Mouse (Mus musculus): ENCODE measurements around the gene Ccl3. TPM values are rescaled to one million over a fixed set of nuclear protein-coding genes. Genes with fewer than 3 reads are reported as not detected.
A peak's percentile ranks its signal among the peaks of the same experiment; 100 is the strongest.

The Ccl3 gene
- 0.68 TPM in 1 of 2 replicates, not detected in the other for polyA plus RNA-seq (2011; ENCODE audit: insufficient read length, low read depth, missing spikeins)

- Histone ChIP-seq H3K27ac (ENCODE audit: insufficient read depth, low read length) (no peak within 1 kb of the TSS), H3K4me1 (ENCODE audit: control insufficient read depth, insufficient read depth, low read length) (no peaks in the 10 kb centered on the region), H3K4me3 (ENCODE audit: insufficient read depth, low read length) (no peak within 1 kb of the TSS)
- no peak for TF ChIP-seq POLR2A (IDR thresholded peaks at IDR 0.05; ENCODE audit: low read depth, low read length)
- TF ChIP-seq CTCF (IDR thresholded peaks at IDR 0.05; ENCODE audit: borderline replicate concordance, insufficient read depth, low read length) = no peak
Measured at GRCm38 (mm10) chr11:83649305-83649841, at the start of gene Ccl3. TSS of gene Ccl3 (minus strand) at chr11:83649355.

- TF ChIP-seq POLR2A (IDR thresholded peaks at IDR 0.05; ENCODE audit: low read depth, low read length) (no peak), CTCF (IDR thresholded peaks at IDR 0.05; ENCODE audit: borderline replicate concordance, insufficient read depth, low read length) (no peak)
- Histone ChIP-seq H3K27ac (ENCODE audit: insufficient read depth, low read length) (no peak overlapping the region), H3K4me3 (ENCODE audit: insufficient read depth, low read length) (no peak overlapping the region), H3K4me1 (ENCODE audit: control insufficient read depth, insufficient read depth, low read length) (peaks cover 6% of the 10 kb centered on the region; the same call in 1 of the 2 replicates)
Measured at GRCm38 (mm10) chr11:83692008-83692407, 42.9 kb upstream of the Ccl3 start.

- no peak for TF ChIP-seq POLR2A (IDR thresholded peaks at IDR 0.05; ENCODE audit: low read depth, low read length)
- peaks cover 6% of the 10 kb centered on the region; the same call in 1 of the 2 replicates for H3K4me1 ChIP-seq (ENCODE audit: control insufficient read depth, insufficient read depth, low read length)
- H3K27ac ChIP-seq (ENCODE audit: insufficient read depth, low read length) = peak overlapping the region; percentile 41; the same call in 1 of the 2 replicates
- no peak overlapping the region for H3K4me3 ChIP-seq (ENCODE audit: insufficient read depth, low read length)
Measured at GRCm38 (mm10) chr11:83689918-83690317, 40.8 kb upstream of the Ccl3 start.

GRCm38 (mm10) chr11:83675665-83676064, 26.5 kb upstream of the Ccl3 start:
- no peak overlapping the region for H3K27ac ChIP-seq (ENCODE audit: insufficient read depth, low read length)
- no peak for TF ChIP-seq CTCF (IDR thresholded peaks at IDR 0.05; ENCODE audit: borderline replicate concordance, insufficient read depth, low read length)
- no peak for TF ChIP-seq POLR2A (IDR thresholded peaks at IDR 0.05; ENCODE audit: low read depth, low read length)
- H3K4me3 ChIP-seq (ENCODE audit: insufficient read depth, low read length) = no peak overlapping the region
- no peaks in the 10 kb centered on the region; the same call in 1 of the 2 replicates for H3K4me1 ChIP-seq (ENCODE audit: control insufficient read depth, insufficient read depth, low read length)

GRCm38 (mm10) chr11:83671743-83672142, 22.6 kb upstream of the Ccl3 start:
- Histone ChIP-seq H3K4me1 (ENCODE audit: control insufficient read depth, insufficient read depth, low read length) (no peaks in the 10 kb centered on the region; the same call in 1 of the 2 replicates), H3K4me3 (ENCODE audit: insufficient read depth, low read length) (no peak overlapping the region), H3K27ac (ENCODE audit: insufficient read depth, low read length) (no peak overlapping the region)
- no peak for TF ChIP-seq CTCF (IDR thresholded peaks at IDR 0.05; ENCODE audit: borderline replicate concordance, insufficient read depth, low read length)
- TF ChIP-seq POLR2A (IDR thresholded peaks at IDR 0.05; ENCODE audit: low read depth, low read length) = no peak

- Histone ChIP-seq H3K4me3 (ENCODE audit: insufficient read depth, low read length) (no peak overlapping the region), H3K27ac (ENCODE audit: insufficient read depth, low read length) (no peak overlapping the region), H3K4me1 (ENCODE audit: control insufficient read depth, insufficient read depth, low read length) (no peaks in the 10 kb centered on the region)
- TF ChIP-seq POLR2A (IDR thresholded peaks at IDR 0.05; ENCODE audit: low read depth, low read length) (no peak), CTCF (IDR thresholded peaks at IDR 0.05; ENCODE audit: borderline replicate concordance, insufficient read depth, low read length) (no peak)
Measured at GRCm38 (mm10) chr11:83663532-83663931, 14.4 kb upstream of the Ccl3 start.

GRCm38 (mm10) chr11:83662204-83662603, 13.0 kb upstream of the Ccl3 start, which contains the start of gene Ccl4:
TSS of gene Ccl4 (plus strand) at chr11:83662584.
- TF ChIP-seq CTCF (IDR thresholded peaks at IDR 0.05; ENCODE audit: borderline replicate concordance, insufficient read depth, low read length) = no peak
- no peak for TF ChIP-seq POLR2A (IDR thresholded peaks at IDR 0.05; ENCODE audit: low read depth, low read length)
- H3K4me3 ChIP-seq (ENCODE audit: insufficient read depth, low read length) = no peak within 1 kb of the TSS
- H3K27ac ChIP-seq (ENCODE audit: insufficient read depth, low read length) = no peak within 1 kb of the TSS
- H3K4me1 ChIP-seq (ENCODE audit: control insufficient read depth, insufficient read depth, low read length) = no peaks in the 10 kb centered on the region

GRCm38 (mm10) chr11:83658797-83659196, 9.6 kb upstream of the Ccl3 start:
- Histone ChIP-seq H3K4me3 (ENCODE audit: insufficient read depth, low read length) (no peak overlapping the region), H3K27ac (ENCODE audit: insufficient read depth, low read length) (no peak overlapping the region), H3K4me1 (ENCODE audit: control insufficient read depth, insufficient read depth, low read length) (no peaks in the 10 kb centered on the region)
- TF ChIP-seq POLR2A (IDR thresholded peaks at IDR 0.05; ENCODE audit: low read depth, low read length) (no peak), CTCF (IDR thresholded peaks at IDR 0.05; ENCODE audit: borderline replicate concordance, insufficient read depth, low read length) (no peak)

GRCm38 (mm10) chr11:83657508-83657907, 8.4 kb upstream of the Ccl3 start:
- no peaks in the 10 kb centered on the region for H3K4me1 ChIP-seq (ENCODE audit: control insufficient read depth, insufficient read depth, low read length)
- no peak overlapping the region for H3K27ac ChIP-seq (ENCODE audit: insufficient read depth, low read length)
- no peak overlapping the region for H3K4me3 ChIP-seq (ENCODE audit: insufficient read depth, low read length)
- TF ChIP-seq CTCF (IDR thresholded peaks at IDR 0.05; ENCODE audit: borderline replicate concordance, insufficient read depth, low read length) (no peak), POLR2A (IDR thresholded peaks at IDR 0.05; ENCODE audit: low read depth, low read length) (no peak)

- no peak for TF ChIP-seq POLR2A (IDR thresholded peaks at IDR 0.05; ENCODE audit: low read depth, low read length)
- TF ChIP-seq CTCF (IDR thresholded peaks at IDR 0.05; ENCODE audit: borderline replicate concordance, insufficient read depth, low read length) = no peak
- Histone ChIP-seq H3K4me3 (ENCODE audit: insufficient read depth, low read length) (no peak overlapping the region), H3K27ac (ENCODE audit: insufficient read depth, low read length) (no peak overlapping the region), H3K4me1 (ENCODE audit: control insufficient read depth, insufficient read depth, low read length) (no peaks in the 10 kb centered on the region)
Measured at GRCm38 (mm10) chr11:83654606-83655005, 5.5 kb upstream of the Ccl3 start.

All from embryonic fibroblast, embryonic 13.5 days (primary cell).